Mouse (Mus musculus): ENCODE measurements around the gene Zfp367. TPM values are rescaled to one million over a fixed set of nuclear protein-coding genes. Genes with fewer than 3 reads are reported as not detected.

Zfp367 gene
- polyA plus RNA-seq (2016; fragmentation: Nextera tagmentation; extraction: Ambion mirVana): 13.8 and 14.0 TPM in 2 replicates

DNA sequence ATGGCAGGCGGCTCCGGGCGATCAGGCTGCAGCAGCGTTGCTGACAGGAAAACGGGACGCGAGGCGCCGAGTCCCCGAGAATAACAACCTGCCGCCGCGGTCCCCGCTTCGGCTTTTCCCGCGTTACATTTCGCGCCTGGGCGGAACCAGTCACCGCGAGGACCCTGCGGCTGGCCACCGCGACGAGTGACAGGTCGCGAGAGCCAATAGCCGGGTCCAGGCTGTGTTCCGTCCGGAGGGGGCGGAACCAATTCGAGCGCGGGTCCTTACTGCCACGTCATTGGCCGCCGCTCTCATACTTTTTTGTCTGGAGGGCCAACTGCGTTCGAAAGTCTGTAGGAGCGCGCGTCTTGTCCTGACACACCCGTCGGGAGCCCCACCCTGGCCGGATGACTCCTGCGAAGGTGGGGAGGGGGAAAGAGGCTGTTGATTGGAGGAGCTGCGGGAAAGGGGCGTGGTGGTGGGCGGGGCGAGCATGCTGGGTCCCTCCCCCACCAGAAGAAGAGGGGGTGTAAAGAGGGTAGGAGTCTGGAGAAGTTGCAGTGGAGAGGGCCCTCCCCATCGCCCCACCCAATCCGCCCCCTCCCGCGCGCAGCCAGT is at the start of gene Zfp367:
Zfp367 (minus strand) TSS at position 120 of the 600 bp plus-strand sequence.
- ATAC-seq (ENCODE audit: low FRiP score): peak; percentile 98
- WGBS: under 1% methylated on average over 54 of the region's 56 CpGs
- peak within 1 kb of the TSS; percentile 80 for H3K9ac ChIP-seq
- no peaks in the 10 kb centered on the region for H3K27me3 ChIP-seq
- peak within 1 kb of the TSS; percentile 77 for H3K4me2 ChIP-seq (replicated peaks)
- no peaks in the 10 kb centered on the region for H3K36me3 ChIP-seq
- H3K9me3 ChIP-seq (replicated peaks): no peaks in the 10 kb centered on the region
- peaks cover 21% of the 10 kb centered on the region for H3K4me1 ChIP-seq
- H3K4me3 ChIP-seq: peak within 1 kb of the TSS; percentile 93
- peak within 1 kb of the TSS; percentile 76 for H3K27ac ChIP-seq

DNA sequence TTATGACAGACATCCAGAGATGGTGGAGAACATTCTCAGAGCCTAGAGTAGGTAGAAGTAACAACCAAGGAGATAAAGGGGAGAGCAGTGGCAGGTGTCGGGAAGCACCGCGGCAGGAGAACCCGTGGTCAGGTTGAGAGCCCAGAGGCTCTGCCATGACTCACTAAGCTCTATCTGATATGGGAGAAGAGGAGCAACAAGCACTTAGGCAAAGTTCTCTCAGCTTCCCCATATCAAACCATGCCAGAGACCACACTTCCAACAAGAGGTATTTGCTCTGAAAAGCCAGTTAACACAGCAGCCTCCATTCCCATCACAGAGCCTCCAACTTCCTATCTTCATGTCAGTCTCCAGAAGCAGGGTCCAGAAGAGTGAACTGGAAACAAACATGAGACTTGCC is 47.9 kb upstream of the Zfp367 start:
- Histone ChIP-seq H3K27me3 (no peaks in the 10 kb centered on the region), H3K9me3 (replicated peaks) (no peaks in the 10 kb centered on the region), H3K4me2 (replicated peaks) (no peak overlapping the region), H3K36me3 (peaks cover 6% of the 10 kb centered on the region; the same call in 1 of the 2 replicates), H3K4me1 (no peaks in the 10 kb centered on the region; the same call in 1 of the 2 replicates), H3K9ac (no peak overlapping the region), H3K27ac (no peak overlapping the region), H3K4me3 (no peak overlapping the region)
- WGBS: 98% methylated on average over 4 of the region's 4 CpGs
- ATAC-seq (ENCODE audit: low FRiP score): no peak

DNA sequence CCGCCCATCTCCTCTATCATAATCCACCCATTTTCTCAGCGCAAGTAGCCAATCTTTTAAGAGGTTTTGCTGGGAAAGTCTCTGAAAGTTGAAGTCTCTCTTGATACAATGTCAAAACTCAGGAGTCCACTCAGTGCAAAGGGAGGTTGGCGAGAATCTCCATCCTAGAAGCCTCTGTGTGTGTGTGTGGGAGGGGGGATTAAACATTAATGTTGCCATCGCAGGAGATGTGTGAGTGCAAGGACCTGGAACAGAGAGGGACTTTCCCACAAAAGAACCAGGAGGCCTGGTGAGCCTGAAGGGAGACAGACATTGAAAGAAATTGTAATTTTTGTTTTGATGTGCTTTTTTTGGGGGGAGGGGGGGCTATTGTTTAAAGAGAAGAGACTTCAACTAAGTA is 45.3 kb upstream of the Zfp367 start:
- Histone ChIP-seq H3K9me3 (replicated peaks) (no peaks in the 10 kb centered on the region), H3K4me1 (no peaks in the 10 kb centered on the region), H3K4me2 (replicated peaks) (no peak overlapping the region), H3K27me3 (no peaks in the 10 kb centered on the region), H3K9ac (no peak overlapping the region), H3K36me3 (peaks cover 6% of the 10 kb centered on the region; the same call in 1 of the 2 replicates), H3K4me3 (no peak overlapping the region), H3K27ac (no peak overlapping the region)
- ATAC-seq (ENCODE audit: low FRiP score): no peak
- WGBS: 93% methylated on average over 4 of the region's 4 CpGs

DNA sequence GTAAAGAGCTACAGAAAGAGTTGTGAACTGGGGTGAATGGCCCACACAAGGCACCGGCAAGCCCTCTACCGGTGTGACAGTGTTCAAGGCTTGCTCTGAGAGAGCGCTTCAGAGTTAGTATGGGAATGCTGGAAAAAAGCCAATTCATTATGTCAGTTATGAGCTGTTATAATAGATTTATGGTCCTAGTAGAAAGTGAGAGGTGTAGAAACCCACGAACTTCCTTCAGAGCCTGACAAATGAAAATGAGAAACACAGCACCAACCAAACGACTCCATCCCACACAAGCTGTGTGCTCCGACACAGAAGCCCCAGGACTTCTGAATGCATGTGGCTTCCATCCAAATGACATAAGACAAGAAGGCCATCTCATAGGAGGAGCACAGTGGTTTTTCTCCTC is 44.9 kb upstream of the Zfp367 start:
- Histone ChIP-seq H3K36me3 (peaks cover 6% of the 10 kb centered on the region; the same call in 1 of the 2 replicates), H3K9ac (no peak overlapping the region), H3K4me2 (replicated peaks) (no peak overlapping the region), H3K27ac (no peak overlapping the region), H3K27me3 (no peaks in the 10 kb centered on the region), H3K9me3 (replicated peaks) (no peaks in the 10 kb centered on the region), H3K4me3 (no peak overlapping the region), H3K4me1 (no peaks in the 10 kb centered on the region)
- ATAC-seq (ENCODE audit: low FRiP score): no peak
- WGBS: 90% methylated on average over 6 of the region's 6 CpGs

DNA sequence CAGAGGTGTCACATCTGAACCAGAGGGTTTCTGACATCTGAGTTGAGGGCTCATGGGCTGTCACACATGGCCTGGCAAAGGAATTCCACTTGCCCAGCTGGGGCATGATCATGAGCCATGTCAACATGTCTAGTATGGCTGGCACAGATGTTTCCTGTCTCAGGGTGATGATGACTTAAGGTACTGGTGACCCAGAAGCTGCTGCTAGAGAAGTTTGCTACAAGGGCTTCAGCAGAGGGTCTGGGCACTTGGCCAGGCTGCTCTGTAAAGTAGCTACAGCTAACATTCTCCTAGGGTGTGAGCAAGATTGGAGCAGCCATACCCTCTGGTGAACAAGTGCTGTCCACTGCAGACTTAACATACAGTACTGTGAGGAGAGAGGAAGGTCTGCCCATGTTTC is 34.1 kb upstream of the Zfp367 start:
- no peak overlapping the region for H3K27ac ChIP-seq
- ATAC-seq (ENCODE audit: low FRiP score): no peak

DNA sequence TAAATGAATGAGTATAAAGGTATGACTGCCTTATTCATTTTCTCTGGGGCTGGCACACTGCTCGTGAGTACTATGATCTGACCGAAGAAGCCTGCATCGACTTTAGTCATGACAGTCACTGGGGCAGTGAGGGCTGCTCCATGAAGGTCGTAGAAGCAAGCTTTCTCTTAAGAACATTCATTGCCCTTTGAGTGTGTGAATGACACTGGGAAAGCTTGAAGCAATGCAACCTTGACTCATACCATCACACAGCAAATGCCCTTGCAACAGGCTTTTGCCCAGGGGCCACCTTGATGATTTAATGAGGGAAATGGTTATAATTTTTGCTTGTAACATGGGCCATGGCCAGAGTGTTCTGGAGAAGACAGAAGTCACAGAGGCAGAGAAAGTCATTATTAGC is 33.5 kb upstream of the Zfp367 start:
- Histone ChIP-seq H3K36me3 (peaks cover 28% of the 10 kb centered on the region), H3K27ac (no peak overlapping the region), H3K9ac (no peak overlapping the region), H3K9me3 (replicated peaks) (no peaks in the 10 kb centered on the region), H3K4me1 (no peaks in the 10 kb centered on the region), H3K27me3 (no peaks in the 10 kb centered on the region), H3K4me2 (replicated peaks) (no peak overlapping the region), H3K4me3 (no peak overlapping the region)
- no peak for ATAC-seq (ENCODE audit: low FRiP score)
- whole genome bisulfite sequencing: 94% methylated on average over 4 of the region's 4 CpGs

More for the DNA sequence above, 34.1 kb upstream of the Zfp367 start:
- Histone ChIP-seq H3K9ac (no peak overlapping the region), H3K9me3 (replicated peaks) (no peaks in the 10 kb centered on the region), H3K4me3 (no peak overlapping the region), H3K27me3 (no peaks in the 10 kb centered on the region), H3K4me1 (no peaks in the 10 kb centered on the region), H3K4me2 (replicated peaks) (no peak overlapping the region), H3K36me3 (peaks cover 27% of the 10 kb centered on the region)

DNA sequence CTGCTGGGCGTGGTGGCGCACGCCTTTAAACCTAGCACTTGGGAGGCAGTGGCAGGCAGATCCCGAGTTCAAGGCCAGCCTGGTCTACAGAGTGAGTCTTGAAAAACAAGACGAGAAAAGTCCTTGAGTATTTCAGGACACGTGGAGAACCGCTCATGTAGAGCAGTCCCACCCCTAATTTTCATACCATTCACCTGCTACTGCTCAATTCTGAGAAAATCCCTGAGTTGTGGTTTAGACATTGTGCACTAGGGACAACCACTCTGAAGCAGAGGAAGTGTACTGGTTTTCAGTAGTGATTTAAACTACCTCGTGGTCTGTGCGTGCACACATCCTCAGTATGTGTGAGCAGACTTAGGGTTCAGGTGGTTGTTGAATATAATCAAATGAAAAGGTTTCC is 32.6 kb upstream of the Zfp367 start:
- WGBS: 93% methylated on average over 9 of the region's 9 CpGs
- Histone ChIP-seq H3K27ac (no peak overlapping the region), H3K27me3 (no peaks in the 10 kb centered on the region), H3K4me3 (no peak overlapping the region), H3K36me3 (peaks cover 30% of the 10 kb centered on the region), H3K9ac (no peak overlapping the region), H3K4me2 (replicated peaks) (no peak overlapping the region), H3K9me3 (replicated peaks) (no peaks in the 10 kb centered on the region), H3K4me1 (no peaks in the 10 kb centered on the region)
- no peak for ATAC-seq (ENCODE audit: low FRiP score)

DNA sequence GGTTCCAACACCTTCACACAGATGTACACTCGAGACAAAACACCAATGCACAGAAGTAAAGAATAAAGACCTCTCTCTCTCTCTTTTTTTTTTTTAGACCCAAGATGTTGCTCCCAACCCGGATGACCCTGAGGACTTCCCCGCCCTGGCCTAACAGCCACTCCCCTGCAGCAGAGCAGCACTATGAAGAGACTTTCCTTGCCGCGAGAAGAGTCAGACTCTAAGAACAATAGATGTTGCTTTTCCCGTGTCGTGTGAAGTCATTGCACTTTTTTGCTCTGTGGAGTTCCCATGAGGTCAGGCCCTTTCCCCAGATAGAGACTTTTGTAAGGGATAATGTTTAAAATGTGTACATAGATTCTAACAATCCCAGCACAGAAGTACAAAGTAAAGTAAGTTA is 32.2 kb upstream of the Zfp367 start:
- Histone ChIP-seq H3K4me3 (no peak overlapping the region), H3K27ac (no peak overlapping the region), H3K36me3 (peaks cover 33% of the 10 kb centered on the region), H3K27me3 (no peaks in the 10 kb centered on the region), H3K9ac (no peak overlapping the region), H3K4me2 (replicated peaks) (no peak overlapping the region), H3K9me3 (replicated peaks) (no peaks in the 10 kb centered on the region), H3K4me1 (no peaks in the 10 kb centered on the region)
- 68% methylated on average over 7 of the region's 7 CpGs for WGBS
- no peak for ATAC-seq (ENCODE audit: low FRiP score)

DNA sequence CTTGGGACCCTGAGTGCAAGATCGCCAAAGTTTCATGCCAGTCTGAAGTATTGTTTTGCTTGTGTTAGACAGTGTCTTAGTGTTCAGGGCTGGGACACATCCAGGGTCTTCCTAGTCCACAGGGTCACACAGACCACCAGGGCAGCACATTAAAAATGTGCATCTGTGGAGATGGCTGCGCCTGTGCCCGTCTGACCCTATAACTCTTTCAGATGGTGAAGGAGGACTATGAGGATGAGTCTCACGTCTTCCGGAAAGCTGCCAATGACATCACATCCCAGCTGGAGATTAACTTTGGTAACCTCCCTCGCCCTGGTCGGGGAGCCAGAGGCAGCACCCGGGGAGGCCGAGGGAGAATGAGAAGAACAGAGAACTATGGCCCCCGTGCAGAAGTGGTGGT is 31.4 kb upstream of the Zfp367 start:
- no peak overlapping the region for H3K27ac ChIP-seq
- no peak for ATAC-seq (ENCODE audit: low FRiP score)
- H3K4me1 ChIP-seq: no peaks in the 10 kb centered on the region
- WGBS: 85% methylated on average over 10 of the region's 10 CpGs
- H3K9me3 ChIP-seq (replicated peaks): no peaks in the 10 kb centered on the region
- H3K4me3 ChIP-seq: no peak overlapping the region
- no peaks in the 10 kb centered on the region for H3K27me3 ChIP-seq
- peaks cover 35% of the 10 kb centered on the region for H3K36me3 ChIP-seq
- H3K9ac ChIP-seq: no peak overlapping the region
- no peak overlapping the region for H3K4me2 ChIP-seq (replicated peaks)

DNA sequence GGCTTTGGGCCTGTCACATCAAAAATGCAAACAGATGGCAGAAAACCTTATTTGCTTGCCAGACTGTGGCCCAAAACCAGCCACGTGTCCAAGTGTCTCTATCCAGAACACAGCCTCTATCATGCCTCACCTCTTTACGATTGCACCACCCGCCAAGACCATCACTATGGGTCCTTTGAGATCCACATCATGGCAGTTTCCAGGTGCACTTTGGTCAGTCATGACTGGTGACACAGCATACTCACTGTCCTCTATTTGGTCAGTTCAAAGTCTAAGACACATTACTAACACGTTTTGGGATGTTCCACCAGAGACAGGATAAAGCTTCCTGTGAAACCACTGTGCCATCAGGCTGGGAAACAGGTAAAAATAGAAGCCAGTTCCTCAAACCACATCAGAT is 30.6 kb upstream of the Zfp367 start:
- Histone ChIP-seq H3K27me3 (no peaks in the 10 kb centered on the region), H3K36me3 (peaks cover 35% of the 10 kb centered on the region), H3K9me3 (replicated peaks) (no peaks in the 10 kb centered on the region), H3K9ac (no peak overlapping the region), H3K4me3 (no peak overlapping the region), H3K4me2 (replicated peaks) (no peak overlapping the region), H3K4me1 (no peaks in the 10 kb centered on the region), H3K27ac (no peak overlapping the region)
- 81% methylated on average over 4 of the region's 4 CpGs for WGBS
- ATAC-seq (ENCODE audit: low FRiP score): no peak

DNA sequence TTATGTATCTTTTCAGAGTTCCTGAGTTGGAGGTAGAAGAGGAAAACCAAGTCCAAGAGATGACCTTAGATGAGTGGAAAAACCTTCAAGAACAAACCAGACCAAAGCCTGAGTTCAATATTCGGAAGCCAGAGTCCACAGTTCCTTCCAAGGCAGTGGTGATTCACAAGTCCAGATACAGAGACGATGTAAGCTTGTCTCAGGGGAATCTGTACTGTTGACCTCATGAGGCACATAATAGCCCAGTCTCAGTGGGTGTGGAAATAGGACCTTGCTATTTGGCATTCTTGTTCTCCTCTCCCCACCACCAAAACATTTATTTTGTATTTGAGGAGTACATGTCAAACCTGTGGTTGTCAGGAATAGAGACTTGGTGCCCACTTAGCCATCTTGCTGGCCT is 29.1 kb upstream of the Zfp367 start:
- ATAC-seq (ENCODE audit: low FRiP score): no peak
- H3K9me3 ChIP-seq (replicated peaks): no peaks in the 10 kb centered on the region
- H3K36me3 ChIP-seq: peaks cover 42% of the 10 kb centered on the region
- no peak overlapping the region for H3K4me3 ChIP-seq
- no peaks in the 10 kb centered on the region for H3K27me3 ChIP-seq
- H3K9ac ChIP-seq: no peak overlapping the region
- no peak overlapping the region for H3K27ac ChIP-seq
- no peaks in the 10 kb centered on the region for H3K4me1 ChIP-seq
- H3K4me2 ChIP-seq (replicated peaks): no peak overlapping the region
- 77% methylated on average over 2 of the region's 2 CpGs for WGBS

DNA sequence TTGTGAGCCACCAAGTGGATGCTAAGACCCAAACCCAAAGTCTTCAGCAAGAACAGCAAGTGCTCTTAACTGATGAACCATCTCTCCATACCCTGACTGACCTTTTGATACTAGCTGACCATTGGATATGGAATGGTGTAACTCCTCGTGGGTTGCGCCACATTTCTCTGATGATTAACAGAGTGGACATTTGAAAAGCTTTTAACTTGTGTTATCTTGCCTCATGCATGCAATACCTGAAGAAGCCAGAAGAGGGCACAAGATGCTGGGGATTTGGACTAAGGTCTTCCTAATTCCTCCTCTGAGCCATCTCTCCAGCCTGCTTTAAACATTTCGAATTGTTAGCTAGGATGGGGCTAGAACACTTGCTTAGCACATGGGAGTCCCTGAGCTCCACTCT is 27.9 kb upstream of the Zfp367 start:
- WGBS: 87% methylated on average over 3 of the region's 3 CpGs
- Histone ChIP-seq H3K36me3 (peaks cover 38% of the 10 kb centered on the region), H3K4me1 (no peaks in the 10 kb centered on the region), H3K4me3 (no peak overlapping the region), H3K27ac (no peak overlapping the region), H3K9me3 (replicated peaks) (no peaks in the 10 kb centered on the region), H3K27me3 (no peaks in the 10 kb centered on the region), H3K4me2 (replicated peaks) (no peak overlapping the region), H3K9ac (no peak overlapping the region)
- no peak for ATAC-seq (ENCODE audit: low FRiP score)

DNA sequence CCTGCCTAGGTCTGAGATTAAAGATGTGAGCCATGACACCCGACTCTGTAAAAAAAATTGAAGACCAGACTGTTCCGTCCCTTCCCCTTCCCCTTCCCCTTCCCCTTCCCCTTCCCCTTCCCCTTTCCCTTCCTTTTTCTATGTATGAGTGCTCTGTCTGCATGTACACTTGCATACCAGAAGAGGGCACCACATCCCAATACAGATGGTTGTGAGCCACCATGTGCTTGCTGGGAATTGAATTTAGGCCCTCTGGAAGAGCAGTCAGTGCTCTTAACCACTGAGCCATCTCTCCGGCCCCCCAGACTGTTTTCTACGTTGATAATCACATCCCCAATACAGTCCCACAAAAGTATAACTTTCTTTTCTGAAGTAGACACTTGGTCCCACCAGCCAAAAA is 27.3 kb upstream of the Zfp367 start:
- Histone ChIP-seq H3K9me3 (replicated peaks) (no peaks in the 10 kb centered on the region), H3K4me3 (no peak overlapping the region), H3K36me3 (peaks cover 32% of the 10 kb centered on the region), H3K9ac (no peak overlapping the region), H3K4me2 (replicated peaks) (no peak overlapping the region), H3K27ac (no peak overlapping the region), H3K4me1 (no peaks in the 10 kb centered on the region), H3K27me3 (no peaks in the 10 kb centered on the region)
- WGBS: 90% methylated on average over 4 of the region's 4 CpGs
- ATAC-seq (ENCODE audit: low FRiP score): no peak
